Mouse (Mus musculus) midbrain, postnatal 0 days (tissue): ENCODE data around the gene Ttc9b. TPM values are rescaled to one million over a fixed set of nuclear protein-coding genes. Genes with fewer than 3 reads are reported as not detected.

ENCODE experiments used
- ATAC-seq: fragments of 200-750 bp; cut with Nextera tagmentation; 2 replicates; pipeline ENCODE4 v1.8.0; 2017; ENCODE audit warnings: moderate number of reproducible peaks, mild to moderate bottlenecking, moderate TSS enrichment, moderate library complexity; ENCODE audit not compliant: low FRiP score
- DNase-seq: peaks from one replicate; pipeline ENCODE4 v3.0.0-alpha.2; 2015; ENCODE audit warnings: low spot score
- H3K27ac ChIP-seq: fragments of 300-500 bp; sonication (generic); 2 replicates; pipeline ENCODE4 v1.5.1; 2014; ENCODE audit warnings: low read depth, mild to moderate bottlenecking, low read length, mixed read lengths
- H3K27me3 ChIP-seq: fragments of 300-500 bp; sonication (generic); 2 replicates; pipeline ENCODE4 v1.6.1; 2014; ENCODE audit warnings: low read length, control low read depth, mixed read lengths; ENCODE audit not compliant: insufficient read depth
- H3K36me3 ChIP-seq: fragments of 300-500 bp; sonication (generic); 2 replicates; pipeline ENCODE4 v1.6.1; 2014; ENCODE audit warnings: low read length, control low read depth, mixed read lengths; ENCODE audit not compliant: insufficient read depth
- H3K4me1 ChIP-seq: fragments of 300-500 bp; sonication (generic); 2 replicates; pipeline ENCODE4 v1.6.1; 2014; ENCODE audit warnings: mild to moderate bottlenecking, control low read depth, antibody characterized with exemption, low read length, mixed read lengths; ENCODE audit not compliant: insufficient read depth
- H3K4me2 ChIP-seq: fragments of 300-500 bp; sonication (generic); 2 replicates; pipeline ENCODE4 v1.6.1; 2014; ENCODE audit warnings: low read depth, mild to moderate bottlenecking, low read length, mixed read lengths; ENCODE audit not compliant: poor library complexity, severe bottlenecking
- H3K4me3 ChIP-seq: fragments of 300-500 bp; sonication (generic); 2 replicates; pipeline ENCODE4 v1.5.1; 2014; ENCODE audit warnings: low read depth, mild to moderate bottlenecking, low read length, moderate library complexity
- H3K9ac ChIP-seq: fragments of 300-500 bp; sonication (generic); replicated peaks from 2 replicates; pipeline ENCODE4 v1.6.1; 2014; ENCODE audit warnings: mild to moderate bottlenecking, low read length, moderate library complexity, mixed read lengths; ENCODE audit not compliant: poor library complexity, severe bottlenecking
- H3K9me3 ChIP-seq: fragments of 300-500 bp; sonication (generic); 2 replicates; pipeline ENCODE4 v1.6.1; 2016; ENCODE audit warnings: low read length, control low read depth
- CTCF ChIP-seq: IDR thresholded peaks from 2 replicates; pipeline ENCODE4 v1.5.1; 2016; ENCODE audit warnings: antibody characterized with exemption, mild to moderate bottlenecking
- WGBS: fragments of 180-500 bp; shearing (Covaris S2); extraction: QIAGEN DNeasy Blood & Tissue Kit; methylation state at CpG from one replicate; pipeline ENCODE4 v1.1.7; 2014; 5-methylcytosine and 5-hydroxymethylcytosine counted together
- polyA plus RNA-seq: library from polyadenylated mRNA; unstranded; fragments of >200 nt; fragmentation: Nextera tagmentation; extraction: Ambion mirVana; gene quantifications from 2 replicates; pipeline ENCODE4 v1.2.1, GENCODE M21; 2015
- total RNA-seq: library from RNA; depleted of rRNA; stranded (reverse); fragments of >200 nt; gene quantifications from 2 replicates; pipeline ENCODE4 v1.2.3, GENCODE M21; 2014

The Ttc9b gene
- total and polyA plus RNA-seq, 2 experiments from 2014 or later, result 111 to 125 TPM

DNA sequence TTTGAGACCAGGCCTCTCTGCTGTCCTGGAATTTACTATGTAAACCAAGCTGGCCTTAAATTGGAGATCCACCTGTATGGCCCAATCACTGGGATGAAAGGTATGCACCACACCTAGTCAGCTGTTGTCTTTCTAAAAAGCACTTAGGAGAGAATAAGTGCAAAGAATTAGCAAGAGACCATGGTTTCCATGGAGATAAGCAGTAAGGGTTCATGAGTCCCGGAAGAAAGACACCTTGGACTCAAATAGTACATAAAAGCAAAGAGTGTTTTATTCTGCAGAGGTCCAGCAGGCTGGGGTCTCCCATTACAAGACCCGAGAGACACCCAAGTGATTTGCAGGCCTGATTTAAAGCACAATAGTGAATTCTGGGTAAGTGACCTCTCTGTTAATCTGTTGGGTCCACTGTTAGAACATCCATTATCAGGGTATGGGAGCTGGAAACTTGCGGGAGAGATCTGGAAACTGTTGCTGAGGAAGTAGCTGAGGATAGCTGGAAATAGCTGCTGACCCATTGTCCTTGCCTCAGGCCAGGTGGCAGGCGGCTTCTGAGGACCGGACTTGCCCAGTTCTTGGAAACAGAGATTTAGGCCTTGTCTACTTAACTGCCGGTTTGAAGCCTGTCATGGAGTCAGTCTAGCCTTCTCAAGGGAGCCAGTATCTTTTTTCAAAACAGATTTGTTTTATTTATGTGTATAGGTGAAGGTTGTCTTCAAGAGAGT lies 6.3 kb upstream of the Ttc9b start:
- TF ChIP-seq CTCF, result no peak
- Histone ChIP-seq H3K27ac (no peak overlapping the region), H3K4me2 (no peak overlapping the region), H3K4me1 (no peaks in the 10 kb centered on the region), H3K4me3 (no peak overlapping the region), H3K9ac (no peak overlapping the region), H3K36me3 (no peaks in the 10 kb centered on the region), H3K27me3 (no peaks in the 10 kb centered on the region), H3K9me3 (no peaks in the 10 kb centered on the region)
- no peak for DNase-seq
- WGBS, result 79% methylated on average over 6 of the region's 6 CpGs
- no peak for ATAC-seq

GRCm38 (mm10) chr7:27649723-27650122 lies 4.0 kb upstream of the Ttc9b start:
- Histone ChIP-seq H3K4me2 (no peak overlapping the region), H3K27ac (no peak overlapping the region), H3K36me3 (no peaks in the 10 kb centered on the region), H3K4me1 (no peaks in the 10 kb centered on the region), H3K27me3 (no peaks in the 10 kb centered on the region), H3K9ac (no peak overlapping the region), H3K4me3 (no peak overlapping the region), H3K9me3 (no peaks in the 10 kb centered on the region)
- no peak for TF ChIP-seq CTCF
- ATAC-seq (no peak), DNase-seq (no peak)
- 96% methylated on average over 11 of the region's 11 CpGs for WGBS

DNA sequence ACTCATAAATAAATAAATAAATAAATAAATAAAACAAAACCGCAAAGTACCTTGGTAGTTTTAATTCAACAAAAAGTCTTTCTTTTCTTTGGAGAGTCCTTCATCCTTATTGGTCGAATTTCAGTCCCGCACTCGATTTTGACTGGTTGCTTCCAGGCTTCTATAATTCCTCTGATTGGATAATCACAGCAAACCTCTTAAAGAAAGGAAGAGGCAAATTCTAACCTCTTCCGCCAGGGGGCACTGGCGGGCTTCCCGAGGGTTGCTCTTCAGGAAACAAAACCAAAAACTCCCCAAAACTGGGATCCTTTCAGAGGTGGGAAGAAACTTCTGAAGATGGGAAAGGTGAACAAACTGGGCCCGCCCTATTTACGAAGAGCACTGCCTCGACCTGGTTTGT lies 2.8 kb upstream of the Ttc9b start:
- 9% methylated on average over 10 of the region's 10 CpGs for WGBS
- DNase-seq (peak; percentile 89), ATAC-seq (no peak)
- Histone ChIP-seq H3K4me3 (no peak overlapping the region), H3K4me1 (0 out of 2 replicates have a peak, but pooled peaks cover 4% of the 10 kb centered on the region), H3K36me3 (peaks cover 3% of the 10 kb centered on the region; the same call in 1 of the 2 replicates), H3K27ac (no peak overlapping the region), H3K4me2 (no peak overlapping the region), H3K9me3 (no peaks in the 10 kb centered on the region), H3K9ac (no peak overlapping the region), H3K27me3 (no peaks in the 10 kb centered on the region)
- peak; percentile 78 for TF ChIP-seq CTCF

- Histone ChIP-seq H3K4me2 (peak overlapping the region; percentile 59), H3K9ac (peak overlapping the region; percentile 84; the same call in 1 of the 2 replicates), H3K4me3 (peak overlapping the region; percentile 61), H3K27ac (peak overlapping the region; percentile 90; the same call in 1 of the 2 replicates), H3K27me3 (no peaks in the 10 kb centered on the region), H3K9me3 (no peaks in the 10 kb centered on the region), H3K4me1 (0 out of 2 replicates have a peak, but pooled peaks cover 4% of the 10 kb centered on the region), H3K36me3 (peaks cover 26% of the 10 kb centered on the region)
- peak; percentile 53 for DNase-seq
- peak; percentile 73 for TF ChIP-seq CTCF
- peak; percentile 9; the same call in 1 of the 2 replicates for ATAC-seq
- 66% methylated on average over 20 of the region's 20 CpGs for WGBS
These were observed 1.0 kb downstream of the Ttc9b start for GRCm38 (mm10) chr7:27654607-27655276.

- ATAC-seq (no peak), DNase-seq (peak; percentile 8)
- 81% methylated on average over 11 of the region's 11 CpGs for WGBS
- Histone ChIP-seq H3K4me3 (no peak overlapping the region), H3K9me3 (no peaks in the 10 kb centered on the region), H3K9ac (no peak overlapping the region), H3K27me3 (no peaks in the 10 kb centered on the region), H3K4me1 (0 out of 2 replicates have a peak, but pooled peaks cover 4% of the 10 kb centered on the region), H3K36me3 (peaks cover 26% of the 10 kb centered on the region), H3K4me2 (peak overlapping the region; percentile 59; the same call in 1 of the 2 replicates), H3K27ac (no peak overlapping the region; the same call in 1 of the 2 replicates)
- no peak for TF ChIP-seq CTCF
These were observed 1.8 kb downstream of the Ttc9b start for GRCm38 (mm10) chr7:27655545-27655944.

DNA sequence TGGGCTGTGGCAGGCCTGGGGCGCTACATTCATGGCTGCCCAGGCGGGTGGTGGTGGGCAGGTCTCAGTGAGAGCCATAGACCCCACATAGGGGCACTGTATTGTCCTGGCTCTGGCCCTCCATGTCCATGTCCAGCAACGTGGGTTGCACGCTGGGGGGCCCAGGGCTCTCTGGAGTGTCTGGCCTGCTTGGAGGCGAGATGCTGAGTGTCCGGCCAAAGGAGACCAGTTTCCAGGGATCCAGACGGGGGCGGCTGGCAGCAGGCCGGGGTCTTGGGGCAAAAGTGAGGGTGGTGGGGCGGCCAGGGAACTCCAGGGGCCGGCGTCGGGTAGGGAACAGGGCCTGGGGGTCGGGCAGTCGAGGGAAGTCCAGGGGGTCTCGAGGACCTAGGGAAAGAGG lies 2.9 kb downstream of the Ttc9b start:
- no peaks in the 10 kb centered on the region for H3K27me3 ChIP-seq
- no peak overlapping the region for H3K9ac ChIP-seq
- H3K4me1 ChIP-seq, result 0 out of 2 replicates have a peak, but pooled peaks cover 4% of the 10 kb centered on the region
- no peak for TF ChIP-seq CTCF
- no peak overlapping the region for H3K4me3 ChIP-seq
- H3K27ac ChIP-seq, result no peak overlapping the region
- 89% methylated on average over 16 of the region's 16 CpGs for WGBS
- ATAC-seq, result no peak
- no peak overlapping the region for H3K4me2 ChIP-seq
- no peaks in the 10 kb centered on the region for H3K9me3 ChIP-seq
- no peak for DNase-seq
- peaks cover 35% of the 10 kb centered on the region for H3K36me3 ChIP-seq
